In the genomic region with DNA sequence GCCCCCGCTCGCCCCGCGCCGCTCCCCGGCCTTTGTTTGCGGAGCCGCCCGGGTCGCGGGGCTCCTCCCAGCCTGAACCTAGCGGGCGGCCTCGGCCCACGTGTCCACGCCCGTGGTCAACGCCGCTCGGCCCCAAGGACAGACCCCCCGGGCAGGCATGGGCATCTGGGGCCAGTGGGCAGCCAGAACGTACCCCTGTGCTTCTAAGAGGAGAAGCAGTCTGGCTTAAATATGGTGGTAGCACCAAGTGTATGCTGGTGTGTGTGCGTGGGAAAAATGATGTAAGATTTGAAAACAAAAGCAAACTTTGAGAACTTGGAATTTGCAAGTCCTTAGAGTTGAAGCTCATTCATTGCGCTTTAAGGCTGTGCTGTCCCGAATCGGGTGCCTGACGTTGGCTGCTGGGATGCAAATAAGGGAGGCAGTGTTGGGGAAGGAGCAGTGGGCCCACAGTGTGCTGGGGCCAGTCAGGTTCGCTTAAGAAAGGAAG, we compare ENCODE assay signal across 8 mouse cellular contexts. TPM values are rescaled to one million over a fixed set of nuclear protein-coding genes. Genes with fewer than 3 reads are reported as not detected.
DNase-seq lines count a peak whose midpoint lies in the region; ATAC-seq and TF ChIP-seq lines count a peak whose summit lies in the region.

No protein-coding gene starts in this region.

- TF ChIP-seq CTCF in ES-Bruce4 (IDR thresholded peaks at IDR 0.05; ENCODE audit: low read depth, low read length): no peak

- no peaks in the 10 kb centered on the region for H3K27me3 ChIP-seq in heart, embryonic 15.5 days
- H3K27me3 ChIP-seq in ES-Bruce4 (ENCODE audit: control insufficient read depth, insufficient read depth, low read length, poor library complexity, severe bottlenecking): no peaks in the 10 kb centered on the region
- H3K27me3 ChIP-seq in embryonic facial prominence, embryonic 11.5 days (ENCODE audit: control insufficient read depth, insufficient read depth, low read length): no peaks in the 10 kb centered on the region
- no peaks in the 10 kb centered on the region for H3K27me3 ChIP-seq in intestine, embryonic 14.5 days (replicated peaks; ENCODE audit: control insufficient read depth, insufficient read depth, low read length)

- no peak for TF ChIP-seq POLR2A in ES-Bruce4 (IDR thresholded peaks at IDR 0.05; ENCODE audit: insufficient read depth, low read length)

- peak overlapping the region; percentile 94 for H3K9ac ChIP-seq in heart, embryonic 15.5 days
- H3K9ac ChIP-seq in ES-Bruce4 (ENCODE audit: low read depth, poor library complexity, severe bottlenecking): peak overlapping the region; percentile 92
- H3K9ac ChIP-seq in embryonic facial prominence, embryonic 11.5 days (replicated peaks; ENCODE audit: low read length): peak overlapping the region; percentile 93
- peak overlapping the region; percentile 89 for H3K9ac ChIP-seq in intestine, embryonic 14.5 days (ENCODE audit: low read length)

- H3K4me2 ChIP-seq in heart, embryonic 15.5 days: peak overlapping the region; percentile 72
- H3K4me2 ChIP-seq in embryonic facial prominence, embryonic 11.5 days (ENCODE audit: low read depth, low read length): peak overlapping the region; percentile 64
- H3K4me2 ChIP-seq in intestine, embryonic 14.5 days (ENCODE audit: low read length): peak overlapping the region; percentile 52

- no peak for TF ChIP-seq EP300 in ES-Bruce4 (IDR thresholded peaks at IDR 0.05; ENCODE audit: insufficient read depth, low read depth, low read length)

- peak; percentile 58 for ATAC-seq in heart, embryonic 15.5 days (replicated peaks; ENCODE audit: insufficient number of reproducible peaks, insufficient read depth, low FRiP score, low read depth)
- peak; percentile 39 for ATAC-seq in embryonic facial prominence, embryonic 11.5 days (replicated peaks; ENCODE audit: insufficient number of reproducible peaks, low FRiP score, low TSS enrichment, low read depth)
- ATAC-seq in intestine, embryonic 14.5 days (replicated peaks; ENCODE audit: low FRiP score, low TSS enrichment, low read depth): peak; percentile 56

- intact Hi-C loops in left cerebral cortex, postnatal 36 days (cut with DNase I): no loop called here

- H3K9me3 ChIP-seq in heart, embryonic 15.5 days (replicated peaks): no peaks in the 10 kb centered on the region
- no peaks in the 10 kb centered on the region for H3K9me3 ChIP-seq in ES-Bruce4 (replicated peaks; ENCODE audit: control insufficient read depth, insufficient read depth, low read length, poor library complexity, severe bottlenecking)
- no peaks in the 10 kb centered on the region for H3K9me3 ChIP-seq in embryonic facial prominence, embryonic 11.5 days (replicated peaks; ENCODE audit: control insufficient read depth, low read length)
- 0 out of 2 replicates have a peak, but pooled peaks cover 2% of the 10 kb centered on the region for H3K9me3 ChIP-seq in intestine, embryonic 14.5 days (ENCODE audit: control insufficient read depth, low read length)

- H3K79me2 ChIP-seq in macrophage (ENCODE audit: inconsistent target): peaks cover 43% of the 10 kb centered on the region

- 0% methylated on average over 28 of the region's 28 CpGs for WGBS in heart, embryonic 15.5 days
- under 1% methylated on average over 28 of the region's 28 CpGs for WGBS in embryonic facial prominence, embryonic 11.5 days
- WGBS in intestine, embryonic 14.5 days: under 1% methylated on average over 28 of the region's 28 CpGs
- under 1% methylated on average over 28 of the region's 28 CpGs for WGBS in macrophage (ENCODE audit: missing documents)

- peaks cover 5% of the 10 kb centered on the region; the same call in 1 of the 2 replicates for H3K36me3 ChIP-seq in heart, embryonic 15.5 days
- H3K36me3 ChIP-seq in ES-Bruce4 (ENCODE audit: control insufficient read depth, insufficient read depth, low read length, poor library complexity, severe bottlenecking) (no peaks in the 10 kb centered on the region), macrophage (ENCODE audit: inconsistent target) (no peaks in the 10 kb centered on the region)
- H3K36me3 ChIP-seq in embryonic facial prominence, embryonic 11.5 days (replicated peaks; ENCODE audit: control insufficient read depth, insufficient read depth, low read depth, low read length): no peaks in the 10 kb centered on the region
- H3K36me3 ChIP-seq in intestine, embryonic 14.5 days (ENCODE audit: control insufficient read depth, insufficient read depth, low read length): peaks cover 6% of the 10 kb centered on the region

- H3K4me3 ChIP-seq in heart, embryonic 15.5 days: peak overlapping the region; percentile 99
- H3K4me3 ChIP-seq in ES-Bruce4 (ENCODE audit: low read depth, low read length): peak overlapping the region; percentile 98
- peak overlapping the region; percentile 88 for H3K4me3 ChIP-seq in embryonic facial prominence, embryonic 11.5 days (ENCODE audit: low read depth, low read length)
- H3K4me3 ChIP-seq in intestine, embryonic 14.5 days (ENCODE audit: low read depth, low read length): peak overlapping the region; percentile 97
- H3K4me3 ChIP-seq in macrophage (ENCODE audit: inconsistent target): peak overlapping the region; percentile 54

- peaks cover 40% of the 10 kb centered on the region for H3K4me1 ChIP-seq in heart, embryonic 15.5 days (replicated peaks)
- H3K4me1 ChIP-seq in ES-Bruce4 (ENCODE audit: control insufficient read depth, insufficient read depth, low read length): peaks cover 6% of the 10 kb centered on the region
- no peaks in the 10 kb centered on the region for H3K4me1 ChIP-seq in embryonic facial prominence, embryonic 11.5 days (ENCODE audit: control insufficient read depth, insufficient read depth, low read length)
- H3K4me1 ChIP-seq in intestine, embryonic 14.5 days (replicated peaks; ENCODE audit: control insufficient read depth, insufficient read depth, low read length): peaks cover 3% of the 10 kb centered on the region; the same call in 1 of the 2 replicates

- H3K27ac ChIP-seq in heart, embryonic 15.5 days: peak overlapping the region; percentile 86
- peak overlapping the region; percentile 58 for H3K27ac ChIP-seq in ES-Bruce4 (ENCODE audit: insufficient read depth, low read length)
- H3K27ac ChIP-seq in embryonic facial prominence, embryonic 11.5 days (replicated peaks; ENCODE audit: low read depth, low read length): peak overlapping the region; percentile 17; the same call in 1 of the 2 replicates
- peak overlapping the region; percentile 85 for H3K27ac ChIP-seq in intestine, embryonic 14.5 days (ENCODE audit: low read depth)
- H3K27ac ChIP-seq in macrophage: no peak overlapping the region

- DNase-seq in heart, postnatal 4 days: no peak
- peak; percentile 44 for DNase-seq in embryonic facial prominence, embryonic 11.5 days (ENCODE audit: low spot score)
- peak; percentile 82 for DNase-seq in intestine, embryonic 14.5 days (ENCODE audit: low spot score)
- peak; percentile 38 for DNase-seq in thymus, postnatal 0 days (ENCODE audit: low spot score)
- DNase-seq in left cerebral cortex, postnatal 36 days (ENCODE audit: low spot score in 2 of 2): no peak

RNA-seq across cellular contexts. Expression of a gene that starts 0.5 kb away (rescaled TPM):
- polyA plus RNA-seq in heart, embryonic 15.5 days (2015; fragmentation: Nextera tagmentation; extraction: Ambion mirVana): 23.9 and 26.6 TPM in 2 replicates
- total RNA-seq in heart, postnatal 4 days (2021): 10 to 100 TPM; 24.8 to 25.2 TPM
- polyA plus RNA-seq in ES-Bruce4 (2011; ENCODE audit: insufficient read depth, insufficient read length, low read depth, missing spikeins): 22.8 and 24.1 TPM in 2 replicates
- polyA plus RNA-seq in embryonic facial prominence, embryonic 11.5 days (2014; fragmentation: Nextera tagmentation; extraction: Ambion mirVana): 28.0 and 28.1 TPM in 2 replicates
- 25.0 and 25.5 TPM in 2 replicates for polyA plus RNA-seq in intestine, embryonic 14.5 days (2014; fragmentation: Nextera tagmentation; extraction: Ambion mirVana)
- total RNA-seq in macrophage (2018; cell fraction: chromatin; rRNA removed): 1 to 10 TPM; 1.1 to 7.1 (median 4.7) TPM
- total RNA-seq in macrophage (2018; cell fraction: cytosol; rRNA removed): 1 to 10 TPM; 3.5 to 6.9 (median 5.3) TPM
- 1 to 10 TPM; 1.8 to 8.8 (median 4.0) TPM for total RNA-seq in macrophage (2018; cell fraction: nucleus; rRNA removed)
- polyA plus RNA-seq in macrophage (2018): 5.3 to 12.0 TPM (median 7.5 TPM) in 3 replicates
- 18.1 and 18.7 TPM in 2 replicates for polyA plus RNA-seq in thymus, postnatal 0 days (2015; fragmentation: Nextera tagmentation; extraction: Ambion mirVana)
- 1 to 10 TPM; 8.9 to 9.0 TPM for total RNA-seq in left cerebral cortex, postnatal 36 days (2021)

Comparison
In these comparisons a context has a peak if more than half of its experiments do, and no peak if none do; other contexts are left out.
1. DNase-seq: peak in embryonic facial prominence, embryonic 11.5 days (single experiment), intestine, embryonic 14.5 days (single experiment) and thymus, postnatal 0 days (single experiment); none in heart, postnatal 4 days (single experiment) and left cerebral cortex, postnatal 36 days (0 of 2).
2. Peak in every context shown above with its lines, with median percentiles within 50 percentile points of each other: ATAC-seq, H3K4me2 ChIP-seq, H3K4me3 ChIP-seq and H3K9ac ChIP-seq.